Mouse (Mus musculus): ENCODE results near the gene Ctrc.

Ctrc gene

DNA sequence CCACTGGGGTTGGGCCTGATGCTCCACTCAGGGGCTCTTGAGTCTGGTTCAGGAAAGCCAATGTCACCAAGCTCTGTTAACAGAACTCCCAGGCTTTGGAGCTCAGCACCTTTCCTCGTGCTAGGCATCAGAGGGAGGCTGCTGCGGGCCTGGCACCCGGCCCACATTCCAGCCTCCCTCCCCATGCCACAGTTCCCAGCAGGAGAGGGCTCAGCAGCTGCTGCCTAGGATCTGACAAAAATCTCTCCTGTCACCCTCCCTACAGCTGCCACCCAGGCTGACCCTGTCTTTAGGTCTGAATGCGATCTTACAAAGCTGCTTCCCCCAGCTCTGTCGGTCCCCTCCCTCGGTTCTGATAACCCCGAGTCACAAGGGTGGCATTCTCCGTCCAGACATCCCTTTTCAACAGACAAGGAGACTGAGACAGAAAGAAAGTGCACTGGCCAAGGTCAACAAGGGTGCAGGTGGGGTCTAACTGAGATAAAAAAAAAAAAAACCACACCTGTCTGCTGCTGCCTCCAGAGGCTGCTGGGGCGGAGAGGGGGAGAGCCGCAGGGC lies 20.9 kb upstream of the Ctrc start:
- DNase-seq: peak; percentile 43 to 52

GRCm38 (mm10) chr4:141865600-141865999 lies 19.4 kb upstream of the Ctrc start:
- DNase-seq: peak in 1 of 2 experiments; percentile 27

DNA sequence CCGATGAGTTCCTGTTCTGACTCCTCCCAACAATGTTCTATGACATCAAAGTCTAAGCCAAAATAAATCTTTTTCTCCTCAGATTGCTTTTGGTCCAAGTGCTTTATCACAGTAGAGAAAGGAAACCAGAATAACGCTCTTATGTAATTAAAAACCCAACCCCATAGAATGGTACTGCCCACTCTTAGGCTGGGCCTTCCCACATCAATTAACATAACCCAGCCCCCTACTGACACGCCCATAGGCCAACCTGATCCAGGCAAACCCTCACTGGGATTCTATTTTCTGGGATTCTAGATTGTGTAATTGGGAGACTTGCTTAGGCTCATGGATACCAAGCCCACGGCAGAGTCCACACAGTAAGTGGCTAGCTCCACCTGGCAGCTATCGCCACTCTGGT lies 18.8 kb upstream of the Ctrc start:
- DNase-seq: no peak

- no peak for DNase-seq
Measured at GRCm38 (mm10) chr4:141864506-141864905, 18.3 kb upstream of the Ctrc start.

DNA sequence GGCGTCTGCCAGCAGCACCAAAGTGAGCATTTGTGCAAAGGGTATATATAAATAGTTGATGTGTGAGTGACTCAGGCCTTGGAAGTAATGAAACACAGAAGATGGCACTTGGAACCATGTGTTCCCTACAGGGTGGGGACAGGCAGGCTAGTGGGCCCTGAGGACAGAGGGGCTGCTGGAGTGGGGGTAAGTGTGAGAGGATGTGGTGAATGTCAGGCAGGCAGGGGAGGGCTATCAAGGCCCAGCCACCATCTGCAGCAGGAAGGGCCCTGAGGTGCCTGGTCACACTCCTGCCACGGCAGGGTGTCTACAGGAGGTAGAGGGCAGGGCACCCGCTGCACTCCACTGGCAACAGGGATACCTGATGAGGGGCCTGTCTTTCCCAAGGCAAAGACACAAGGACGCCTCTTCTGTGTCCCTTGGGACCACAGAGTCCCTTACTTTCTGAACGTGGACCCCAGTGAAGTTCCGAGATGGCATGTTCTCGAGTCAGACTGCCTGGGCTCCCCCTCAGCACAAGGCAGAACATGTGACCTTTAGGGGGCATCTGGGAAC lies 17.6 kb upstream of the Ctrc start:
- DNase-seq: no peak

DNA sequence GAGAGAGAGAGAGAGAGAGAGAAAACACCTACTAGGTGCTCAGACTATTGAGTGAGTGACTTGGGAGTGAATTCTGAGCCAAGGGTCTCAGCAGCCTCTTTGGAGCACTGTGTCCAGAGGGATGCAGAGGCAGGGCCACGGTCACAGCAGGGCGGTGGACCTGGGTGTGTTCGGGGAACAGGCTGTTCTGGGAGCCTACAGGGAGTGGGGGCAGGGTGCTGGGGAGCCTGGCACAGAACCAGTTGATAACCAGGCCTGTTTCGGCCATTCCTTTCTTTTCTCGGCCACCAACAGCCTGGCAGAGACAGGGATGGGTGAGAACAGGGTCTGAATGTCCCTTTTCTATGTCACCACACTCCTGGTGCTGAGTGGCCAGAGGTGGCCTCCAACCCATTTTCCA lies 16.7 kb upstream of the Ctrc start:
- no peak for DNase-seq

- DNase-seq: no peak
Measured at GRCm38 (mm10) chr4:141861591-141862295, 15.6 kb upstream of the Ctrc start.

DNA sequence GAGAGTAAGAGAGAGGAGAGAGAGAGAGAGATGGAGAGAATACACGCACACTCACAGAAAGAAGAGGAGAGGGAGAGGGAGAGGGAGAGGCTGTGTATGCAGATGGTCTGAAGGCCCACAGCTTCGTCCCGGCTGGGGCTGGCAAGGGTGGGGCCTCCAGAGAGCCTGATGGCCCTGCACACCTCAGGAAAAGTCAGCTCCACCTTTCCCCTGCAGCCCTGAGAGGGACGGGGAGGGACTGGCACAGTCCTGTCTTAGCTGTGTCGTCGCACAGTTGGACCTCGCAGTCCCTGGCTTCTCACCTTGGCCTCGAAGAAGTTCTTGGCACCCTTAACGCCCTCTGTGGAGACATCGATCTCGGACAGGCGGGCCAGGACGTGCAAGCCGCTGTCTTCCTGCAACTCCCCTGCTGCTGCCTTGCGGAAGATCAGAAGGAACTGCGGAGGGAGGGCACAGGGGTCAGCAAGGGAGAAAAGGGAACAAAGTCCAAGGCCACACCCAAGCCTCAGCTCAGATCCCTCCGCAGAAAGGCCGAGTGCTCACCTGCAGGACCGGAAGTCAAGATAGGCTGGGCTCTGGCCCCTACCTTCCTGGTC lies 14.2 kb upstream of the Ctrc start:
- DNase-seq: peak in 1 of 2 experiments; percentile 29

GRCm38 (mm10) chr4:141859351-141859750 lies 13.2 kb upstream of the Ctrc start:
- DNase-seq: no peak

- DNase-seq: no peak
Measured at GRCm38 (mm10) chr4:141858501-141858900, 12.3 kb upstream of the Ctrc start.

- DNase-seq: peak; percentile 73 to 87
Measured at GRCm38 (mm10) chr4:141857422-141857930, 11.3 kb upstream of the Ctrc start.

- DNase-seq: peak; percentile 61 to 74
Measured at GRCm38 (mm10) chr4:141853437-141853836, 7.3 kb upstream of the Ctrc start.

GRCm38 (mm10) chr4:141834536-141835095 lies 11.5 kb downstream of the Ctrc start:
- DNase-seq: no peak

GRCm38 (mm10) chr4:141833911-141834310 lies 12.2 kb downstream of the Ctrc start:
- no peak for DNase-seq

GRCm38 (mm10) chr4:141831361-141831760 lies 14.8 kb downstream of the Ctrc start:
- DNase-seq: no peak

DNA sequence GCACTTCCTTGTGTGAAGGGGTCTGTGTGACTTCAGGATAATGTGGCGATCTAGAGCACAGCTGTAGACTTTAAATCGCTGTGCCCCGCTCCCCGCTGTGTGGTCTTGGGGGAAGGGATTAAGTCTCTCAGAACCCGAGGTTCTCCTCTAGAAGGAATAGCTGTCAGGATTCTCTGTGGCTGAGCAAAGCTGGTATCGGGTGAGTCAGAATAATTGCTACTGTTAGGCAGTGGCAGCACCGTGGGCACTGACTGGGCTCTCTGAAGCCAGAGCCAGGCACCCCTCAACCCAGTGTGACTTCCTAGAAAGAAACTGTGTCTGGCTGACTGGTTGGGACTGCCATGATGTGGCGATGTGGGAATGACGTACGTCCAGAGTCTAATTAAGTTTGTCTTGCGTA lies 15.8 kb downstream of the Ctrc start:
- no peak for DNase-seq

- DNase-seq: peak in 1 of 2 experiments; percentile 9
Measured at GRCm38 (mm10) chr4:141828177-141828576, 18.0 kb downstream of the Ctrc start.

DNA sequence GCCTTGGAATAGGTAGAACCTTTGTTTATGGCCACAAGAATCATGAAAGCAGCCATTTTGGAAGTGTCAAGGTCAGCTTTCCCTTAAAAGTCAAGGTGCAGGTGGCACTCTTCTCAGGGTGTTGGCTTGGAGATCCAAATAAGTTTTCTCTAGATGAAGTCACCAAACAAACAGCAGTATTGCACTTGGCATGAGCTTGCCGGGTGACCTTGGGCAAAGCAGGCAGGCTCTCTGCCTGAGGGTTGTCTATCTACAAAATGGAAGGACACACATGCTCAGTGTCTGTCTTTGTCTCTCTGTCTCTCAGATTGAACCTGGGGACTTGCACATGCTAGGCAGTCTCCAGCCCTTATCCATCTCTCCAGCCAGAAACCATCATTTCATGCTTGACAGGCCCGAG lies 18.8 kb downstream of the Ctrc start:
- no peak for DNase-seq

DNA sequence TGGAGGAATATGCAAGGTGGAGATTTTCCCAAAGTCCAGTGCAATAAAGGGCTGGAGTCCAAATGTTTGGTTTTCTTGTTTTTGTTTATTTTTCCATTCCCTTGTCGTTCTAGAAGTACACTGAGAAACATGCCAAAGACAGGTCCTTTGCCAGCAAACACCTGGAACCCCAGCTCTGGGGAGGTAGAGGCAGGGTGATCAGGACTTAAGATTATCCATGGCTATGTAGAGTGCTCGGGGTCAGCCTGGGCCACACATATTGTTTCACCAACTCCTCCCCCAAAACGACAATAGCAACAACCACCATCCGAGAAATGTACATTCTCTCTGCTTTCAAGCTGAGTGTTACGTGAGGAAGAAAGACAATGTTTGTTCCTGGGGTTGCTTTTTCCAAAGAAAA lies 20.1 kb downstream of the Ctrc start, which contains the start of gene Cela2a:
Cela2a (minus strand) TSS at position 101 of the 400 bp plus-strand sequence.
- DNase-seq: no peak

DNA sequence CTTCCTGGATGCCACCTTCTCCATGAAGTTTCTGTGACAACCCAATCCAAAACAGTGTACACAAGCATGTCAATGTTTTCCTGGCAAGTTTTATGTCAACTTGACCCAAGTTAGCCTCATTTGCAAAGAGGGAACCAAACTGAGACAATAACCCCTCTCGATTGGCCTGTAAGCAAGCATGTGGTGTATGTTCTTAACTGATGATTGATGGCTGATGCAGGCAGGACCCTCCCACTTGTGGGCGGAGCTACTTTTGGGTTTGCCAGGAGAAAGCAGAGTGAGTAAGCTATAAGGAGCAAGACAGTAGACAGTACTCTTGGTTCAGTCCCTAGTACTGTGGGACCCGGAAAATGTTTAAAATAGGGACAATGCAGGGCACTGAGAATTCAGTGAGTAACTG lies 23.2 kb downstream of the Ctrc start:
- no peak for DNase-seq

DNA sequence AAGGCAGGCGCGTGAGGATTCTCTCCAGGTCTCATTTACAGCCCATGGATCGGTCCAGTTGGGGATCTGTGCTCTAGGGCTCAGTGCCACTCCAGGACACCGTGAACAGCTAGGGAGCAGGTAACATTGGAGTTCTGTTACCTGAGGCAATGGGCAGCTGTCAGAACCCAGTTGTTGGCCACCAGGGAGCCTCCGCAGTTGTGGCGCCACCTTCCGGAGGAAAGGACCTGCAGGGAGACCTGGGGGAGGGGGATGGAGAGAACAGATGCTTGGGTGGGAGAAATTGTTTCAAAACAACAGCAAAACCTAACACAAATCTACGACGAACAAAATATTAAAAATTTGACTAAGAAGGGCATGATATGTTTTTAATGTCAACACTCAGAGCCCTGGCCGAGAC lies 24.1 kb downstream of the Ctrc start:
- no peak for DNase-seq

- DNase-seq: no peak
Measured at GRCm38 (mm10) chr4:141821178-141821577, 25.0 kb downstream of the Ctrc start.

- no peak for DNase-seq
Measured at GRCm38 (mm10) chr4:141819316-141819715, 26.8 kb downstream of the Ctrc start.

Measured in cerebellum, adult 18-20 months (tissue).